Mouse (Mus musculus): ENCODE results near the gene Samd14.

Gene Samd14

DNA sequence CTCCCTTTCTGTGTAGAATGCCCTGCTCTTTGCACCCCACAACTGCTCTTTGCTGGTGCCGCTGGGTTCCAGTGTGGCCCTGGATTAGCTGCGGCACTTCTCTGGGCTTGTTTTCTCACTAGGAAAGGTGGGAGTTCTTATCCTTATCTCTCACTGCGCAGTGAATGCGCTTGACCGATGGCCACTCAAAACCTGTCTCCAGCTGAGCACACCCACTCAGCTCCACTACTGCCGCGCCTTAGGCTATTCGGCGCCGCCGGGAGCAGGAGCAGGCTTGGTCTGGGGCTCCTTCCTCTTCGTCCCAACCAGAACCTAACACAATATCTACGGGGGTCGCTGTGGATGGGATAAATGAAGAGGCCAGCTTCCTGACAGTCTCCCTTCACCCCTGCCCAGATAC is 23.9 kb downstream of the Samd14 start:
- no peak for DNase-seq (ENCODE audit: low spot score in 2 of 2)

DNA sequence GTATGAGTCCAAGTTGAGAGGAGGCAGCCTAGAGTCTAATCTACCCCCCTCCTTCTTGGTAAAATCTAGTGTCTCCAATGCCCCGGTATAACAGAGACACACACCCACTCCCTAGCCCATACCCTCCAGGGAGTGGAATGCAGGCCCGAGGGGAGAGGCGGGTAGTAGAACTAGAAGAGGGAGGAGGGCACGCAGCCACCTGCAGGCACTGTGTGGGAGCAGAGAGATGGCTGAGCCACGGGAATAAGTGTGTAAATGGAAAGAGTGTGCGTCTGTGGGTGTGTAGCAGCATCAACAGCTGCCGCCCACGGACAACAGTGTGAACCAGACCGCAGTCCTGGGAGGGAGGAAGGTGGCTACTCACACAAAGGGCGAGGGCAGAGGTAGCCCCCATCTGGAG is 25.2 kb downstream of the Samd14 start:
- no peak for DNase-seq (ENCODE audit: low spot score in 2 of 2)

DNA sequence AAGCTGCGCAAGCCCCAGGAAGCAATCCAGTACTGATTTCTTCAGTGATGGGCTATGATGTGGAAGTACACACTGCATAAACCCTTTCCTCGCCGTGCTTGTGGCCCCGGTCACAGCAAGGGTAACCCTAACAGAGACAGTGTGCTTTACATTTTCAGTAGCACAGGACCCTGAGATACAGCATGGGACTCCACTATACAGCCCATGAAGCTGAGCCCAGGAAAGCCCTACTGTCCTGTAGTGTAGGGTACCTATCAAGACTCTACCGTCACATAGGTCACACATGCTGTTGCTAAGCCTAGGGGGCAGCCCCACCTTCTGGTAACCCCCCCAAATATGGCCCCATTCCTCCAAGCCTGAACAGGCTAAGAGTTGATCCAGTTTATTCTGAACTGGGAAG is 26.8 kb downstream of the Samd14 start:
- no peak for DNase-seq (ENCODE audit: low spot score in 2 of 2)

DNA sequence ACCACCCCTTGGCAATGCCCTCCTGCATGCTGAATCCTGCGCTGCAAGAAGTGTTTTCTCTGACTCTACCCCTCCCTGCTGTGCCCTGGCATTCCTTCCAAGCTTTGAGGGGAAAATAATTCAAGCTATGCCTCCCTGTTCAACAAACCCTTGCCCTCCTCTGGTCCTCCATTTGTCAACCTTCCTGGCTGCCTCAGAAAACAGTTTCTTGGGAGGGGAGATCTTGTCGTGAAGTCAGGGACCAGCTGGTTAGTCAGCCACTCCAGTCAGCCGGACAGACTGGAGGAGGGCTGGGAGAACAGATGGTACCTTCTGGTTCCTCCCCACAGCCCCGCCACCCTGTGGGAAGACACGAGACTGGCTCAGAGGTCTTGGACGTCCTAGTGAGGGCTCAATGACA is 27.6 kb downstream of the Samd14 start:
- DNase-seq (ENCODE audit: low spot score in 2 of 2) = no peak

DNA sequence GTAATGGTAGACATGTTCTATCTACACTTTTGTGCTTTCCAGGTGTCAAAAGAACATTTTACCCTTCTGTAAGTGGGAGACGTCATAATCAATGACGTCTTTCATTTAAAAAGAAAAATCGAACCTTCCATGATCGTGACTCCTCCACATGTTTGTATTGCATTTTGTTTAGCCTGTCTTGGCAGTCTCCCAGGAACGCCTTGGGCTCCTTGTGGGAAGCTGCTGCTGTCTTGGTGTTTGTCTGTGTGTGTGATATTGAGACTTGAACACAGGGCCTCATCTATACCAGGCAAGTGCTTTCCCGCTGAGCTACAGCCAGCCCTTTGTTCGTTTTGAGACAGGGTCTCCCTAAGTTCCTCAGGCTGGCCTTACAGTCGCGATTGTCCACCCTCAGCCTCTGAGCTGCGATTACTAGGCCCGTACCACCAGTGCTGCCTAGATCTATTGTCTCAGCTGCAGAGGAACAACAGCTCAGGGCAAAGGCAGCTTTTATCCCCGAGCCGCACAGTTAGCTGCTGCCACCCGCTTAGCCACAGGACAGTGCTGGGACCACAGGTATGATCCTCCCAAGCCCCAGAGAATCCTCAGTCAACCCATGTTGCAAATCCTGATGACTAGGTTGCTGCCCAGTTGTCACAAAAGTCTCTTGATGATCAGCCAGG is 28.6 kb downstream of the Samd14 start:
- DNase-seq (ENCODE audit: low spot score in 2 of 2) = no peak

DNA sequence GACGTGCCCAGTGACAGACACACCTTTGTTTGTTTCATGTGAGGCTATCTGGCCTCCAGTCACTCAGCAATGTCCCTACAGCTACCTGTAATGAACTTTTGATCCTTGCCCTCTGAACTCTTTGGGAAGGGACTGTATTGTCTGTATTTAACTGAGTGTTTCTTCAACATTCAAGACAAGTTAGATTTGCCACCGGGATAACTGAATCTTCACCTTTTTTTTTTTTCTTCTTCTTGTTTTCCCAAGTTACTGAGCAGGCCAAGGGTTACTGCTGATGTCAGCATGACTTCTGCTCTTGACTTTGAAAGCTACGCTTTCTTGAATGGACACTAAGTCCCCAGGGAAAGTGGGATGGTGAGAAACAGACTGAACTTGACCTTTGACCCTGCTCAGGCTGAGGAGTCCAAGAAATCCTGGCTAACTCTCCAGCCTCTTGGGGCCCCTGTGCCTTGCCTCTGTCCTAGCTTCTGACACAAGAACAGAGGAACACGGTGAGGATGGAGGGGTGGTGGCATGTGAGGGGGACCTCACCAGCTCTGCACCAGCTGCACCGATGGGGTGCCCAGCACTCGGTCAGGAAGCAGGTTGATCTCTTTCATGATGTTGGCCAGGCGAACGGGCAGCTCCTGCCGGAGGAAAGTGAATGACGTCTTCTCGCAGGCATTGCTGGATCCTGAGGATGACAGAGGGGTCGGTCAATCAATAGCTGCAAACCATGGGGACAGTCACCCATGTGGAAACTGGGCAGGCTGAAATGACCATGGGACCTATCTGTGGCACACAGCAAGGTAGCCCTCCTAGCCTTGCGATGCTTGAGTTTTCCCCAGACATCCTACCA is 29.4 kb downstream of the Samd14 start:
- no peak for DNase-seq (ENCODE audit: low spot score in 2 of 2)

DNA sequence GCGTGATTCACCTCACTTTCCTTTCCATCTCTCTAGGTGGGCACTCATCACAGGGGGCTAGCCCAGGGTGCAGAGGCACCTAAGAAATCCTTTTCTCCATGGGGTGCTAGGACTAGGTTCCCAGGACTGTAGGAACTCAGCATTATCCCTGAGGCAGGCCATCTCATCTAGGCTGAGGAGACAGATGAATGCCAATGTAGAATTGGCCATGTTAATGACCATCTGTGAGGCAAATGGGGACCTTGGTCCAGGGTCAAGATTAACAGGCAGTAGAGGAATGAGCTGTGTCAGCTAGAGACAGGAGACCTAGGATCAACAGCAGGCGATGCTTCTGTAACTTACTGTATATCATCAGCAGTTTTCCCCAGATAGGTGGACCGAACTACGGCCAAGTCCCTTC is 30.1 kb downstream of the Samd14 start:
- DNase-seq (ENCODE audit: low spot score in 2 of 2) = no peak

DNA sequence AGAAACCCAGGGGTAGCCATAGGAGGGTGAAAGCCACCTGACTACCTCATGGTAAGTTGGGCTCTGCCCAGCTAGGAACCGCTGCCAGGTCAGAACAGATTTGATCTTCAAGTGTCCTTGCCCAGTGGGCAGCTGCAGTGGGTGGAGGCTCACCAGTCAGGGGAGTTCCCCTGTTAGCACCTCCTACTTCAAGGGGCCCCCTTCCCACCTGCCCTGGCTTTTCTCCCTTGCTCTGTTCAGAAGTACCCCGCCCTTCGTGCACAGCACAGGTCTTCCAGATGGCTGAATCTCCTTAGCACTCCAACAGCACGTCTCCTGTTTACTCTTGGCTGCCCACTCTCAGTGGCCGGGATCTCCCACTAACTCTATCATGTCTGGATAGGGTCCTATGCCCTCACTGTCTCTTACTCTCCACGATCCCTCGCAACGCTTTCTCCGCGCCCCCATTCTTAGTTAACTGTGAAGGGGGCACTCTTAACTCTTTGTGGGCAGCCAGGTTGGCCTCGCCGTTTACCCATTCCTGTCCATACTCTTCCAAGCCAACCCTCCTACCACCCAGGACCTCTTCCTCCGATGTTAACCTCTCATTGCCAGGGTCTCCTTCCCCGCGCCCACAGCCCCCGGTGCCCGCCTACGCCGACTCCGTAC is 30.9 kb downstream of the Samd14 start:
- DNase-seq (ENCODE audit: low spot score in 2 of 2) = peak; percentile 17 to 28

DNA sequence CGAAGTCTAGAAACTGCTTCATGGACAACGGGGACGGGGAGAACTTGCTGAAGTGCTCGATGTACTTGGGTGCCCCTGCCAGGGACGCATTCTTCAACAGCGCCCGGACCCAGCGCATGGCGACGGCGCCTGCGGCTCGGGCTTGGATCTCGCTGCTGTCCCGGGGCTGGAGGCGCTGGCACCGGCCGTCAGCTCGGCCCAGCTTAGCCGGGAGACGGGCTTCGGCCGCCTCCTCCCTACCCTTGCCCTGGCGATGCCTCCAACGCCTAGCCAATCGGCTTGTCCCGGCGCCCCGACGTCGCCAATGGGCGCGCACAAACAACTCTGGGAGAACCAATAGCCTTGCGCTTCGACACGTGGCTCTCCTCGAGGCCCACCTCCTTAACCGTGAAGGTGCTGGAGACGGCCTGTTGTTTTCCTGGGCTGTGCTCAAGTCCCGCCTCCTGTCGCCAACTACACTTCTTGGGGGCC is 31.5 kb downstream of the Samd14 start, which contains the start of gene Pdk2:
TSS of gene Pdk2 (minus strand) at position 216 of the 471 bp plus-strand sequence.
- peak; percentile 88 to 92 for DNase-seq (ENCODE audit: low spot score in 2 of 2)

DNA sequence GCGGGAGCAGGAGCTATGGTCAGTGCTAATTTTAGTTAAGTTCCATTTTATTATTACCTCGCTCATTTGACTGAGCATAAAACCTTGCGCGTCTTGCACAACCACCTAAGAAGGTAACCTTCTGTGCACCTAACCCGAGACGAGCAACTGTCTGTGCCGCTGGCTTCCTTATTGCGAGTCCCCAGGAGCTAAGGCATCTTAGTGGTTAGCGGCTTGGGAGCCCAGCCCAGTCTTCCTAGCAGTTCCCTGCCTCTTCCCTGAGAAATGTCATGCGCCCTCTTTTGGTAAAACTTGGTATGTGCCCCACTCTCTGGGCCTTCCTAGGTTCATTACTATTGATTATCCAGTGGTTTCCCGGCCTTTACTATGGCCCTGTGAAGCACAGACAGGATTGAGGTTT is 32.4 kb downstream of the Samd14 start:
- peak; percentile 26 to 65 for DNase-seq (ENCODE audit: low spot score in 2 of 2)

DNA sequence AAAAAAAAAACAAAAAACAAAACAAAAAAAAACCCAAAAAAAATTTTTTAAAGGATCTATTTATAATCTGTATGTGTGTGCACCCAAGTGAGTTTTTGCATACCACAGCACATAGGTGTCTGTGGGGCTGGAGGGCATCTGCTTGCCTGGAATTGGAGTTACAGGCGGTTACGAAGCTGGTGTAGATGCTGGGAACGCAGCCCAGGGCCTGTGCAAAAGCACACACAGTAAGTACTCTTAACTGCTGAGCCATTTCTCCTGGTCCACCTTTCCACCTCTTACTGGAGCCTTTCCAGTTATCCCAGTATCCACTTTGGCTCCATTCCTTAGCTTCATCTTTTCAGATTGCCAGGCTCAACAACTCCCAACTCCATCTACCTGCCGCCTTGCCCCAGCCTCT is 33.4 kb downstream of the Samd14 start:
- DNase-seq (ENCODE audit: low spot score in 2 of 2) = no peak

DNA sequence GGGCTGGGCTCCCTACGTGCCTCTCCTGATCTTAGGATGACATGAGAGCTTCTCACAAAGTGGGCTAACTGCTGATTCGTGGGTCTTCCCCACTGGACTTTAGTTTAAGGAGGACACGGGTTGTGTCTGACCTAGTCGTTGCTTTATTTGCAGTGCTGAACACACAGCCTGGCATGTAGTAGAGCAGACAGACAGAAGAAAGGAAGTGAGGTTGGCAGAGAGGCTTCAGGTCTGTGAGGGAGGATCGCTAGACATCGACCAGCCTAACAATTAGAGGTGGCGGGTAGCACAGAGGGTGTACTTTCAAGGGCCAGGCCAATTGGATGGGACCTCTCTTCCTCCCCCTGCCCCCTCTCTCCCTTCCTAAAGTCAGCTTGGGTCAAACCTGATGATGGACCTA is 33.9 kb downstream of the Samd14 start:
- DNase-seq (ENCODE audit: low spot score in 2 of 2) = no peak

DNA sequence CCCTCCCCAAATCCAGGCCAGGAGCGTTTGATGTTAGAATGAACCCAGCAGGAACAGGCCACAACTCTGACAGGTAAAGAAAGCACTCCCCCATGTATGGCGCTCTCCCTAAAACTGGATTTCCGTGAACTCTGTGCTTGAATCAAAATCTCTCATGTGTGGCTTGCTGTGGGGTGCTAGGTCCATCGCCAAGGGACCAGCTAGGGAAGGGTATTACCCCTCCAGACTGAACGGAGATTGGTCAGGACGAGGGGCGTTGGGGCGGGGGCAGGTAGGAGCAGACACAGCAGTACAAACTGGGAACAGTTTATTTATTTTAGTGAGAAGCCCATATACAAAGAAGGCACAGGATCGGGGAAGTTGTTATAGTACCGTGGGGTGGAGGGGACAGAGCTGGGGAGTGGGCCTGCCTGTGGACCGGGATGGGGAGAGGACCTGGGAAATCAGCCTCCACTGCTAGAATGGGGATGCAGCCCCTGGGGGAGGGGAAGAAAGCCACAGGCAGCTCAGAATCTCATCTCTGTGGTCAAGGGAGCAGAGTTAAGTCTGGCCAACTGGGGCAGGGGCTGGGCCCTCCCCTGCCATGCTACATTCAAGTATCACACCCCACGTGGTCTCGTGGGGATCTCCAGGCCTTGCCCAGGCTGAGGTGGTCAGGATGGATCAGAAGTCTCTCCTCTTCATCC is 34.6 kb downstream of the Samd14 start:
- DNase-seq (ENCODE audit: low spot score in 2 of 2) = no peak

DNA sequence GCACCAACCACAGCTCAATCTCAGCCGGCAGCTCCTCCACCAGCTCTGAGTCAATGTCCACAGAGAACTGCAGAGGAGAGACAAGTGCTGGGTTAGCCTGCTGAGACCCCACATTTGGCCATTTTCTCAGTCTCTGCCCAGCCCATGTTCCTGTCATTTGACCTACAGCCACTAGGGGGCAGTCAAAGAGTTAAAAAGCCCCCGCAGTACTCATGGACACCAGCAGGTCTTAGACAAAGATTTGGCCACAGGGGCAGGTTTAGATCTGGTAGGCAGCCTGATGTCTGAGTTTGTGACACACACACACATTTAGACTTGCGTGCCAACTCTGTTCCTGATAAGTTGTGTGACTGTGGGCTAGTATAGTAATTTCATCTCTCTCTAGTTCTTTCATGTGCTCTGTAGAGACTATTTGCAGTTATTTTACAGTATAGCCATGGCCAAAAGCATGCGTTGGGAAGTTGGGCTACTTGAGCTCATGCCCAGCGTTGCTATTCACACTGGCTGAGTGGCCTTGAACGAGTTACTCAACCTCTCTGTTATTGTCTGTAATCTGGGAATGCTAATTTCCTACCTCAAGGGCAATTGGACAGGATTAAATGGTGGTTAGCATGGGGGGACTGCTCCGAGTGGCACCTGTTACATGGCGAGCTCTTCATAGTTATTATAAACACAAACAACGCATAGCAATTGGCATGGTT is 37.5 kb downstream of the Samd14 start:
- peak; percentile 17 to 56 for DNase-seq (ENCODE audit: low spot score in 2 of 2)

DNA sequence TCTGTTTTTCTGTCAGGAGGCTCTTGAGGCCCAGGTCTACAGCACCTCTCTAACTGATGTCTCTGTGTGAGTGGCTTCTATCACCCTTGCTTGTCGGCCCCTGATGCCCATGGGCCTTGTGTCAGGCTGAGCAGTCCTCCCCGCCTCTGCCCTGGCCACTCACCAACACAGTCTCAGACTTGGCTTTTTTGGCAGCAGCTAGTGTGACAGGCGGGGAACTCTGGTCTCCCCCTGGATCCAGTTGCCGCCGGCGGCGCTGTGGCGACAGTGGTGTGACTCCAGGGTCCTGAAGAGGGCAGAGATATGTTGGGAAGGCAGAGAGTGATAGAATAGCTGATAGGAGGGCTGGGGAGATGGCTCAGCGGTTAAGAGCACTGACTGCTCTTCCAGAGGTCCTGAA is 43.4 kb downstream of the Samd14 start:
- DNase-seq (ENCODE audit: low spot score in 2 of 2) = no peak

DNA sequence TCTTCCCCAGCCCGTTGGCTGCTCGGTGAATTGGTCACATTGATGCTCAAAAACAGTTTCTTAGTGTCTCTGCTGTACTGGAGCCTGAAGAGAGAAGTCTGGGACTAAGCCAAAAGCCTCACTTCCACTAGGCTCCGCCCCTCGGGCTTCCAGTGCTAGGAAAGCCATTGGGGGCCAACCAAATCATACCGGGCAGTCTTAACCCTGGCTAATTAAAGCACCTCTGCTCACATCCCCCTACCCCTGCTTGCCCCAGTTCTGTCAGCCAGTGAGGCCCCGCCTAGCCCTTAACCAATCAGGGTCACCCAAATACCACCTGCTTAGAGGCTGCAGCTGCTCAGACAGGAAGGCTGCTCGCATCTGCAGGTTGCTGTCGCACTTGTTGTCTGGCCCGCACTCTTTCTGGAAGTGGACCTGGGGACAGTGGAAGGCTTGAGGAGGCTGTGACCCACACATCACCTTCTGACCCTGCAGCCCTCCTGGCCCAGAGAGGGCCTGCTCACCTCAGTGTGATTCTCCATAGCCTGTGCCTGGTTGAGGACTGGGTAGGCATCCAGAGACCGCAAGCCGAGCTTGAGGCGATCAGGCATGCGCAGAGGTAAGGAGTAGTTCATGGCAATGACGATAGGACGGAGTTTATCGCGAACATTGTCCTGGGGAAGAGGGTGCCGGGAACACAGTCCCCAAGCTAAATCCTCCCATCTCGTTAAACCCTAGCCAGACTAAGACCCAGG is 47.3 kb downstream of the Samd14 start:
- peak; percentile 59 to 63 for DNase-seq (ENCODE audit: low spot score in 2 of 2)

DNA sequence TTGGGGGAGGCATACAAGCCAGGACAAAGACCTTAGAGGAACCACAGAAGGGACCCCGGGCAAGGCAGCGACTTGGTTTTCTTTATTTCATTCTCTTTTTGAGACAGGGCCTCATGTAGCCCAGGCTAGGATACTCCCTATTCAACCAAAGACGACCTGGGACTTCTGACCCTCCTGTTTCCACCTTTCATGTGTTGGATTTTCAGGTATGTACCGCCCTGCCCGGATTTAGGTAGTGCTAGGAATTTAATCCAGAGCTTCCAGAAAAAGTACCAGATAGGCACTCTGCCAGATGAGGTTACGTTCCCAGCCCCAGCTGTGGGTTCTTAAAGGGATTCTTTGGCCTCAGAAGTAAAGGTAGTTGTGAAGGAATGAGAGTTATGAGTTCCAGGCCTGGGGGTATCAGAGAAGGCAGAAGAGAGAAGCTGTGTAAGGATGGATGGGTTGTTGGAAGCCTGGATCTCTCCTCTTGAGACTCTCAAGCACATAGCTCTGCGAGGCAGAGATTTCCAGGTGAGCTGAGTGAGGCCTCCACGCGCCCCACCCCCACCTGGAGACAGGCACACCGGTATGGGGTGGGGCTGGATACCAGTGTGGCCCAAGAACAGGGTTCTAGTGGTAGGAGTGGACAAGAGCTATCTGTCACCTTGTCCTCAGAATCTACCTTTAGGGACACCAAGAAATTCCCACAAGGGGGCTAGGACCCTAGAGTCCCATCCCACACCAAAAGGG is 59.7 kb downstream of the Samd14 start:
- no peak for DNase-seq (ENCODE audit: low spot score in 2 of 2)

DNA sequence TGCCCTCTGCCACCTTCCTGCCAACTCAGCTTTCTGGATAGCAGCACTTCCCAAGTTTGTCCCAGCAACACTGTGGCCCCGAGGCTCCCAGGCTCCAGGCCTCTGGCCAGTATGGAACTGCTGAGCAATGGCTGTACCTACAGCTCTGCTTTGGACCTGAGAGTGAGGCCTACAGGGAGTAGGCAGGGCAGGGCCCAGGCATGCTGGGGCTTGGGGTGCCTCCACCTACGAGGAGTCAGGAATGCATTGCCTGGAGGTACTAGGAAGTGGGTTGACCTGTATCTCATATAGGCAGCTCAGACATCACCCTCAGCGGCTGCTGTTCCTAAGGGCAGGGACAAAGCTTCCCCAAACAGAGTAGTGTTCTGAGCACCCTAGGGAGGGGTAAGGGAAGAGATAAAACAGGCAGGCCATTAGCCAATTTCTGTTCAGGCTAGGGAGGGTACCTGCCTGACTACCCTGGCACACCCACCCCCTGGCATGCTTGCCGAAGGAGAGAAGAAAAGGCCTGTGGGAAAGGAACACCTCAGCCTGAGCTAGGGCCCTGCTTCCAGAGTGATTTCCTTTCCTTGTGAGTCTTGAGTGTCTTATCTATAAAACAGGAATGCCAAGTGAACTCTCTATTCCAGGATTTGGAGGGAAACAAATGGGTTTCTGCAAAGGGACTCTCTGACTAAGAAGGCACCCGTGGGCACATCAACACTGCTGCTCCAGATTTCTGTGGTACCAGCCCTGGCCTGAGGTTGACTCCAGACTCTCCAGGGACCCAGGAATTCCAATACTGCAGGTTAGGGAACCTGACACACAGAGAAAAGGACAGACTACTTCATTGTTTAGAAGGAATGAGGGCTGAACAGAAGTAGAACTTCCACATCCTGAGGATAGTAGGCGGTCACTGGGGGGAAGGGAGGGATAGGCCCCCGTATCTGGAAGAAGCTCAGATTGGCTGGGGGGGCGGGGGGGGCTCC is 60.7 kb downstream of the Samd14 start:
- DNase-seq (ENCODE audit: low spot score in 2 of 2) = no peak

DNA sequence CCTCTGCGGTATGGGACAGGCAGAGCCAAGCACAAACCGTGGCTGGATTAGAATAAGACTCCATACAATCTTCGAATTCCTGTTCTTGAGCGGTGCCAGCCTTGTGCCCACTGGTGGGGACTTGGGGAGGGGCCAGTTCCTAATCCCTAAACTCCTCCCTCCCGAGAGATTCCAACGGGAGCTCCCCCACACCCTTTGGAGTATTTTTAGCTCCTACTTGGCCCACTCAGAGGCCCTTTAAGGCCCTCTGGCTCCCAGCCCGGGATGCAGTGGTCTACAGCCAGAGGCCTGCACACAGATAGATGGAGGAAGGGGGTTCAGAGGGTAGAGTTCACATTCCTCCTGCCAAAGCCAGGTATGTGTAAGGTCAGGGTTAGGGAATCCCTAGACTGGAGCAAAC is 61.6 kb downstream of the Samd14 start:
- DNase-seq (ENCODE audit: low spot score in 2 of 2) = no peak
